8 mouse cellular contexts compared by ENCODE assay signal in genomic region chr11:108925202-108925601, GRCm38 (mm10). TPM values are rescaled to one million over a fixed set of nuclear protein-coding genes. Genes with fewer than 3 reads are reported as not detected.
DNase-seq lines count a peak whose midpoint lies in the region; ATAC-seq lines count a peak whose summit lies in the region.

No protein-coding gene starts in this region.

- 22% methylated on average over 6 of the region's 6 CpGs for WGBS in forebrain, embryonic 12.5 days
- 16% methylated on average over 6 of the region's 6 CpGs for WGBS in heart, embryonic 16.5 days
- WGBS in liver, embryonic 13.5 days (ENCODE audit: insufficient replicate concordance), result 15% methylated on average over 6 of the region's 6 CpGs
- WGBS in neural tube, embryonic 15.5 days, result 8% methylated on average over 6 of the region's 6 CpGs

- H3K4me2 ChIP-seq in forebrain, embryonic 12.5 days, result peak overlapping the region; percentile 88
- H3K4me2 ChIP-seq in heart, embryonic 16.5 days (ENCODE audit: low read depth, low read length), result peak overlapping the region; percentile 97
- H3K4me2 ChIP-seq in liver, embryonic 13.5 days, result no peak overlapping the region
- H3K4me2 ChIP-seq in neural tube, embryonic 15.5 days, result peak overlapping the region; percentile 92

- H3K4me1 ChIP-seq in brown adipose tissue, adult 24 weeks (ENCODE audit: control insufficient read depth, insufficient read depth, insufficient read length, low read length), result peaks cover 14% of the 10 kb centered on the region
- H3K4me1 ChIP-seq in forebrain, embryonic 12.5 days, result peaks cover 83% of the 10 kb centered on the region
- peaks cover 41% of the 10 kb centered on the region for H3K4me1 ChIP-seq in heart, embryonic 16.5 days (ENCODE audit: control insufficient read depth, insufficient read depth, low read length)
- peaks cover 18% of the 10 kb centered on the region; the same call in 1 of the 2 replicates for H3K4me1 ChIP-seq in liver, embryonic 13.5 days (replicated peaks)
- H3K4me1 ChIP-seq in neural tube, embryonic 15.5 days, result peaks cover 82% of the 10 kb centered on the region

- peak overlapping the region; percentile 72 for H3K4me3 ChIP-seq in brown adipose tissue, adult 24 weeks (ENCODE audit: insufficient read depth, low read depth, low read length)
- peak overlapping the region; percentile 92 for H3K4me3 ChIP-seq in forebrain, embryonic 12.5 days (replicated peaks)
- H3K4me3 ChIP-seq in heart, embryonic 16.5 days (ENCODE audit: low read length), result peak overlapping the region; percentile 23
- no peak overlapping the region for H3K4me3 ChIP-seq in liver, embryonic 13.5 days (replicated peaks)
- H3K4me3 ChIP-seq in neural tube, embryonic 15.5 days (replicated peaks), result peak overlapping the region; percentile 94

- H3K27me3 ChIP-seq in forebrain, embryonic 12.5 days, result peaks cover 6% of the 10 kb centered on the region; the same call in 1 of the 2 replicates
- H3K27me3 ChIP-seq in heart, embryonic 16.5 days (ENCODE audit: control insufficient read depth, insufficient read depth, low read length), result peaks cover 17% of the 10 kb centered on the region
- peaks cover 50% of the 10 kb centered on the region for H3K27me3 ChIP-seq in liver, embryonic 13.5 days
- no peaks in the 10 kb centered on the region for H3K27me3 ChIP-seq in neural tube, embryonic 15.5 days (replicated peaks)

- H3K36me3 ChIP-seq in forebrain, embryonic 12.5 days (replicated peaks), result peaks cover 12% of the 10 kb centered on the region
- H3K36me3 ChIP-seq in heart, embryonic 16.5 days (ENCODE audit: control insufficient read depth, insufficient read depth), result no peaks in the 10 kb centered on the region
- H3K36me3 ChIP-seq in liver, embryonic 13.5 days, result no peaks in the 10 kb centered on the region
- H3K36me3 ChIP-seq in neural tube, embryonic 15.5 days, result no peaks in the 10 kb centered on the region

- no peak for ATAC-seq in forebrain, embryonic 12.5 days (ENCODE audit: low FRiP score)
- no peak for ATAC-seq in heart, embryonic 16.5 days (replicated peaks; ENCODE audit: extremely low read depth, insufficient read depth, low FRiP score)
- ATAC-seq in liver, embryonic 13.5 days (ENCODE audit: low read depth), result no peak
- ATAC-seq in neural tube, embryonic 15.5 days (ENCODE audit: low FRiP score), result no peak

- no peaks in the 10 kb centered on the region for H3K9me3 ChIP-seq in forebrain, embryonic 12.5 days
- H3K9me3 ChIP-seq in heart, embryonic 16.5 days (replicated peaks; ENCODE audit: control insufficient read depth, low read length), result no peaks in the 10 kb centered on the region
- H3K9me3 ChIP-seq in liver, embryonic 13.5 days (replicated peaks), result no peaks in the 10 kb centered on the region
- no peaks in the 10 kb centered on the region for H3K9me3 ChIP-seq in neural tube, embryonic 15.5 days (replicated peaks)

- H3K27ac ChIP-seq in brown adipose tissue, adult 24 weeks (replicated peaks; ENCODE audit: low read depth, low read length), result peak overlapping the region; percentile 52
- peak overlapping the region; percentile 33; the same call in 1 of the 2 replicates for H3K27ac ChIP-seq in forebrain, embryonic 12.5 days
- H3K27ac ChIP-seq in heart, embryonic 16.5 days (ENCODE audit: low read length), result no peak overlapping the region
- no peak overlapping the region for H3K27ac ChIP-seq in liver, embryonic 13.5 days
- no peak overlapping the region for H3K27ac ChIP-seq in neural tube, embryonic 15.5 days (replicated peaks)

- peak overlapping the region; percentile 91 for H3K9ac ChIP-seq in forebrain, embryonic 12.5 days
- H3K9ac ChIP-seq in heart, embryonic 16.5 days (ENCODE audit: low read length), result no peak overlapping the region
- no peak overlapping the region for H3K9ac ChIP-seq in liver, embryonic 13.5 days
- 0 out of 2 replicates have a peak overlapping the region, but pooled peaks have one; percentile 9 for H3K9ac ChIP-seq in neural tube, embryonic 15.5 days (replicated peaks)

- DNase-seq in CD4-positive helper T cell, adult 2 months (ENCODE audit: low read depth, low spot score), result peak; percentile 77
- DNase-seq in kidney, postnatal 14 days, result peak; percentile 82
- DNase-seq in liver, embryonic 13.5 days, result peak; percentile 27
- peak; percentile 67 for DNase-seq in testis, postnatal 14 days (ENCODE audit: low spot score)

RNA-seq across cellular contexts. Expression of gene Axin2, which starts 5.1 kb away (rescaled TPM):
- polyA plus RNA-seq in brown adipose tissue, adult 24 weeks (2012; ENCODE audit: insufficient read depth, insufficient read length, missing spikeins), result 18.4 and 19.4 TPM in 2 replicates
- polyA plus RNA-seq in forebrain, embryonic 12.5 days (2016; fragmentation: Nextera tagmentation; extraction: Ambion mirVana), result 14.8 and 17.4 TPM in 2 replicates
- polyA plus RNA-seq in heart, embryonic 16.5 days (2015; fragmentation: Nextera tagmentation; extraction: Ambion mirVana), result 1.6 TPM in 2 replicates
- polyA plus RNA-seq in liver, embryonic 13.5 days (2015; fragmentation: Nextera tagmentation; extraction: Ambion mirVana), result 0.43 and 0.51 TPM in 2 replicates
- 6.1 and 6.3 TPM in 2 replicates for polyA plus RNA-seq in neural tube, embryonic 15.5 days (2015; fragmentation: Nextera tagmentation; extraction: Ambion mirVana)

Comparison
In these comparisons a context has a peak if more than half of its experiments do, and no peak if none do; other contexts are left out.
1. DNase-seq: peak in every context shown above with its lines; median percentile 82 in kidney, postnatal 14 days; 77 in CD4-positive helper T cell, adult 2 months; 67 in testis, postnatal 14 days; 27 in liver, embryonic 13.5 days.
2. H3K27ac ChIP-seq: peak in brown adipose tissue, adult 24 weeks (single experiment) and forebrain, embryonic 12.5 days (single experiment); none in heart, embryonic 16.5 days (single experiment), liver, embryonic 13.5 days (single experiment) and neural tube, embryonic 15.5 days (single experiment).
3. H3K9ac ChIP-seq: peak in forebrain, embryonic 12.5 days (single experiment) and neural tube, embryonic 15.5 days (single experiment); none in heart, embryonic 16.5 days (single experiment) and liver, embryonic 13.5 days (single experiment).